Mouse (Mus musculus) liver, embryonic 14.5 days (tissue): ENCODE results near the gene Psmc4. TPM values are rescaled to one million over a fixed set of nuclear protein-coding genes. Genes with fewer than 3 reads are reported as not detected.

ENCODE experiments used
- ATAC-seq: fragments of 200-750 bp; cut with Nextera tagmentation; 2 replicates; pipeline ENCODE4 v1.8.0; 2017; ENCODE audit warnings: moderate number of reproducible peaks, mild to moderate bottlenecking, moderate library complexity; ENCODE audit not compliant: insufficient read depth
- DNase-seq, 3 experiments: peaks; one replicate each; pipeline ENCODE4 v3.0.0-alpha.2; 2012 to 2013; ENCODE audit warnings: low read depth in 3 of 3, low spot score in 3 of 3
- H3K27ac ChIP-seq: fragments of 300-500 bp; sonication (generic); 2 replicates; pipeline ENCODE4 v1.5.1; 2014; ENCODE audit warnings: moderate library complexity, mild to moderate bottlenecking, control low read depth, inconsistent platforms
- H3K27me3 ChIP-seq: fragments of 300-500 bp; sonication (generic); 2 replicates; pipeline ENCODE4 v1.6.1; 2014; ENCODE audit warnings: mild to moderate bottlenecking, low read length, moderate library complexity; ENCODE audit not compliant: control insufficient read depth, insufficient read depth
- H3K36me3 ChIP-seq: fragments of 300-500 bp; sonication (generic); replicated peaks from 2 replicates; pipeline ENCODE4 v1.6.1; 2014; ENCODE audit warnings: low read depth; ENCODE audit not compliant: control insufficient read depth, insufficient read depth
- H3K4me1 ChIP-seq, 2 experiments: fragments of 200-500 bp in 1 of 2; fragments of 300-500 bp in 1 of 2; sonication (generic) in 1 of 2; replicated peaks; 2 replicates each; pipeline ENCODE4 v1.6.1; 2012 to 2014; ENCODE audit warnings: antibody characterized with exemption in 1 of 2, inconsistent platforms in 1 of 2, low read length in 1 of 2; ENCODE audit not compliant: control insufficient read depth in 2 of 2, insufficient read depth in 2 of 2
- H3K4me2 ChIP-seq: fragments of 300-500 bp; sonication (generic); 2 replicates; pipeline ENCODE4 v1.6.1; 2014; ENCODE audit warnings: low read depth, mild to moderate bottlenecking, control low read depth, moderate library complexity
- H3K4me3 ChIP-seq, 2 experiments: fragments of 200-500 bp in 1 of 2; fragments of 300-500 bp in 1 of 2; sonication (generic) in 1 of 2; 2 replicates each; pipeline ENCODE4 v1.5.1; 2012 to 2014; ENCODE audit warnings: low read depth in 2 of 2, low read length in 2 of 2, mild to moderate bottlenecking in 2 of 2, control low read depth in 1 of 2, inconsistent platforms in 1 of 2, moderate library complexity in 1 of 2; ENCODE audit not compliant: insufficient read depth in 1 of 2
- H3K9ac ChIP-seq: fragments of 300-500 bp; sonication (generic); replicated peaks from 2 replicates; pipeline ENCODE4 v1.6.1; 2014; ENCODE audit warnings: mild to moderate bottlenecking, control low read depth, moderate library complexity
- H3K9me3 ChIP-seq: fragments of 300-500 bp; sonication (generic); 2 replicates; pipeline ENCODE4 v1.6.1; 2016; ENCODE audit warnings: low read length, mixed read lengths; ENCODE audit not compliant: control insufficient read depth
- CTCF ChIP-seq: IDR thresholded peaks from 2 replicates; pipeline ENCODE4 v1.5.1; 2016; ENCODE audit warnings: antibody characterized with exemption, low read depth, control low read depth
- EP300 ChIP-seq: IDR thresholded peaks from 2 replicates; pipeline ENCODE4 v1.6.1; 2016; ENCODE audit warnings: antibody characterized with exemption, low read depth
- WGBS: fragments of 180-500 bp; shearing (Covaris S2); extraction: QIAGEN DNeasy Blood & Tissue Kit; methylation state at CpG from one replicate; pipeline ENCODE4 v1.1.7; 2014; ENCODE audit not compliant: insufficient replicate concordance; 5-methylcytosine and 5-hydroxymethylcytosine counted together
- polyA plus RNA-seq, 2 experiments: library from polyadenylated mRNA; depleted of rRNA in 1 of 2; stranded (reverse) in 1 of 2; unstranded in 1 of 2; fragments of >200 nt; fragmentation: Nextera tagmentation in 1 of 2; extraction: Ambion mirVana in 1 of 2; gene quantifications; 2 replicates each; pipeline versions ENCODE4 v1.2.1 to v1.2.3; 2012 to 2014

The Psmc4 gene
- polyA plus RNA-seq, 2 experiments, result 94.9 to 126 TPM

DNA sequence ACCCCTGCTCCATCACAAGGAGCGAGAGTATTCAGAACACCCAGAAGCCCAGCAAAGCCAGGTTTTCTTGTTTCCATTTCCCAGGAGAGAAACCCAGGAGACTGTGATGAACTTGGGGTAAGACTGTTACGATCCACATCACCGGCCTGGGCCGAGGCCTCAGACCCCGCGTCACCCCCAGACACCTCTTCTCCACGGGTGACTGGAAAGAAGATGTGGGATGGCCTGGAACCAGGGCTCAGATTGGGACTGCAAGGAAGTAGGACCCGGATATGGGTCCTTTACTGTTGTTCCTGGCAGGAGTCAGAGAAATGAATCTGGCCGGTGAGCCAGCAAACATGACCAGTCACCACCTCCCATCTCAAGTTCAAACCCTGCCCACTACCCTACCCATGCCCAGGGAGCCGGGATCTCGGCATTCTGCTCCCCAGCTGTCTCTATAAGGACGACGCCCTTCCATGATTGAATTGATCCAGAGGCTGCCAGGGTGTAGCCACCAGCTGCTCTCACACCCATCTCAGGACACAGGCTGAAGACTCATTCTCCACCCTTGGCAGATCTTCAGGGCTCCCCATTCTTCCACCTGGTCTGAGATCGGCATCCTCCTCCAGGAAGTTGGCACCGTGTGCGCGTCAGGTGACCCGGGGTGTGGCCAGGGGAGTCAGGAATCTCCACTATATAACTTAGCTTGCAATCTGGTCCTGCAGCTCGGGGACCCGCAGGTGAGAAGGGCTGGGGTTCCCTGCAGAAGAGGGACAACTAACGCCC is 20.8 kb upstream of the Psmc4 start, which contains the start of gene Fcgbp:
Fcgbp (plus strand) TSS at position 706 of the 768 bp plus-strand sequence.
- WGBS, result 66% methylated on average over 21 of the region's 21 CpGs
- Histone ChIP-seq H3K4me2 (no peak within 1 kb of the TSS), H3K27me3 (no peaks in the 10 kb centered on the region), H3K9me3 (no peaks in the 10 kb centered on the region), H3K4me3 (no peak within 1 kb of the TSS), H3K36me3 (no peaks in the 10 kb centered on the region), H3K27ac (no peak within 1 kb of the TSS), H3K4me1 (no peaks in the 10 kb centered on the region), H3K9ac (no peak within 1 kb of the TSS)
- DNase-seq, result no peak
- no peak for TF ChIP-seq EP300
- TF ChIP-seq CTCF, result no peak
- ATAC-seq, result no peak

- ATAC-seq (no peak), DNase-seq (no peak)
- H3K4me2 ChIP-seq, result no peak overlapping the region
- no peak for TF ChIP-seq CTCF
- no peak for TF ChIP-seq EP300
- WGBS, result 48% methylated on average over 3 of the region's 3 CpGs
- H3K27me3 ChIP-seq, result no peaks in the 10 kb centered on the region
- H3K36me3 ChIP-seq, result no peaks in the 10 kb centered on the region
- no peaks in the 10 kb centered on the region for H3K9me3 ChIP-seq
- no peak overlapping the region for H3K9ac ChIP-seq
- no peaks in the 10 kb centered on the region for H3K4me1 ChIP-seq
- no peak overlapping the region for H3K27ac ChIP-seq
- no peak overlapping the region for H3K4me3 ChIP-seq
These were observed 19.8 kb upstream of the Psmc4 start for GRCm38 (mm10) chr7:28069546-28070172.

DNA sequence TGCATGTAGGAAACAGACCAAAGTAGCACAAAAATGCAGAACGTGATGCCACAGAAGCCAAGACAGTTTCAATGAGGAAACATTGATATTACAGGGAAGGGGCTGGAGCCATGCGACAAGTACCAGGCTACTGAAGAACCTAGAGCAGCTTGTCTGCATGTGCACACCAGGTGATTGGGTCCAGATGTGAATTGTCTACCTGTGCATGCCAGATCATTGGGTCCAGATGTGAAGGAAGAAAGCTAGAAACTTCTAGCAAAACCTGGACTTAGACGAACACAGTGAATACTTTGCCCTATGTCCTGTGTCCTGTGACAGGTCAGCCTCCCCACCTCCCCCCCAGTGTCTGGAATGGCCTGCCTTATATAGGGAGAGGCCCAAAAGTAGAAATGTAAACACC is 18.8 kb upstream of the Psmc4 start:
- 57% methylated on average over 3 of the region's 3 CpGs for WGBS
- TF ChIP-seq CTCF (no peak), EP300 (no peak)
- no peak overlapping the region for H3K27ac ChIP-seq

GRCm38 (mm10) chr7:28059972-28060371 is 10.1 kb upstream of the Psmc4 start:
- Histone ChIP-seq H3K27ac (no peak overlapping the region), H3K4me2 (no peak overlapping the region), H3K27me3 (no peaks in the 10 kb centered on the region), H3K4me1 (no peaks in the 10 kb centered on the region), H3K9me3 (no peaks in the 10 kb centered on the region), H3K4me3 (no peak overlapping the region), H3K9ac (no peak overlapping the region), H3K36me3 (no peaks in the 10 kb centered on the region)
- 68% methylated on average over 1 of the region's 1 CpGs for WGBS
- TF ChIP-seq EP300, result no peak
- TF ChIP-seq CTCF, result no peak
- no peak for DNase-seq
- no peak for ATAC-seq

More for the DNA sequence above, 18.8 kb upstream of the Psmc4 start:
- DNase-seq (no peak), ATAC-seq (no peak)
- Histone ChIP-seq H3K4me2 (no peak overlapping the region), H3K9ac (no peak overlapping the region), H3K4me3 (no peak overlapping the region), H3K9me3 (no peaks in the 10 kb centered on the region), H3K36me3 (no peaks in the 10 kb centered on the region), H3K27me3 (no peaks in the 10 kb centered on the region), H3K4me1 (no peaks in the 10 kb centered on the region)
